Mouse (Mus musculus): ENCODE results near the gene Gmip. TPM values are rescaled to one million over a fixed set of nuclear protein-coding genes. Genes with fewer than 3 reads are reported as not detected.

Gmip gene
- total and polyA plus RNA-seq, 2 experiments from 2014 or later, result 3.2 to 21.6 TPM

GRCm38 (mm10) chr8:69870003-69870765 is 61.7 kb downstream of the Gmip start:
- Histone ChIP-seq H3K4me1 (ENCODE audit: control insufficient read depth, insufficient read depth) (no peaks in the 10 kb centered on the region), H3K27ac (ENCODE audit: low read depth) (no peak overlapping the region), H3K4me3 (ENCODE audit: low read depth, low read length) (no peak overlapping the region), H3K9me3 (replicated peaks; ENCODE audit: control insufficient read depth, low read length) (no peaks in the 10 kb centered on the region), H3K27me3 (ENCODE audit: control insufficient read depth, insufficient read depth, low read length) (no peaks in the 10 kb centered on the region), H3K9ac (replicated peaks; ENCODE audit: low read depth, low read length) (no peak overlapping the region), H3K36me3 (replicated peaks; ENCODE audit: control insufficient read depth, insufficient read depth, low read length) (no peaks in the 10 kb centered on the region), H3K4me2 (ENCODE audit: low read depth, low read length) (no peak overlapping the region)
- TF ChIP-seq EP300 (IDR thresholded peaks at IDR 0.05; ENCODE audit: low read depth) (no peak), CTCF (IDR thresholded peaks at IDR 0.05; ENCODE audit: low read depth) (no peak)
- DNase-seq (ENCODE audit: low spot score) (no peak), ATAC-seq (ENCODE audit: insufficient read depth, low read depth) (no peak)
- 79% methylated on average over 11 of the region's 11 CpGs for WGBS

GRCm38 (mm10) chr8:69870907-69871306 is 62.4 kb downstream of the Gmip start:
- WGBS, result 77% methylated on average over 6 of the region's 6 CpGs
- Histone ChIP-seq H3K27ac (ENCODE audit: low read depth) (no peak overlapping the region), H3K9me3 (replicated peaks; ENCODE audit: control insufficient read depth, low read length) (no peaks in the 10 kb centered on the region), H3K4me3 (ENCODE audit: low read depth, low read length) (no peak overlapping the region), H3K4me2 (ENCODE audit: low read depth, low read length) (no peak overlapping the region), H3K36me3 (replicated peaks; ENCODE audit: control insufficient read depth, insufficient read depth, low read length) (no peaks in the 10 kb centered on the region), H3K9ac (replicated peaks; ENCODE audit: low read depth, low read length) (no peak overlapping the region), H3K27me3 (ENCODE audit: control insufficient read depth, insufficient read depth, low read length) (no peaks in the 10 kb centered on the region), H3K4me1 (ENCODE audit: control insufficient read depth, insufficient read depth) (no peaks in the 10 kb centered on the region)
- DNase-seq (ENCODE audit: low spot score), result no peak
- TF ChIP-seq EP300 (IDR thresholded peaks at IDR 0.05; ENCODE audit: low read depth), result no peak
- ATAC-seq (ENCODE audit: insufficient read depth, low read depth), result no peak

Other genes with a start within 250 kb of the Gmip start
- 5.0 and 19.6 TPM in 2 replicates for gene Zfp868, start 183.1 kb upstream of the Gmip start, total RNA-seq (2014; rRNA removed; ENCODE audit: low replicate concordance)
- gene Zfp868, start 183.1 kb upstream of the Gmip start, polyA plus RNA-seq (2015; fragmentation: Nextera tagmentation; extraction: Ambion mirVana), result 9.9 and 10.1 TPM in 2 replicates
- gene Zfp964, start 154.2 kb upstream of the Gmip start, total RNA-seq (2014; rRNA removed; ENCODE audit: low replicate concordance), result 0.27 and 3.7 TPM in 2 replicates
- 0.72 and 0.78 TPM in 2 replicates for gene Zfp964, start 154.2 kb upstream of the Gmip start, polyA plus RNA-seq (2015; fragmentation: Nextera tagmentation; extraction: Ambion mirVana)
- 5.6 and 16.8 TPM in 2 replicates for gene Zfp869, start 98.0 kb upstream of the Gmip start, total RNA-seq (2014; rRNA removed; ENCODE audit: low replicate concordance)
- gene Zfp869, start 98.0 kb upstream of the Gmip start, polyA plus RNA-seq (2015; fragmentation: Nextera tagmentation; extraction: Ambion mirVana), result 11.4 and 12.7 TPM in 2 replicates
- 0.73 and 3.5 TPM in 2 replicates for gene Zfp963, start 58.7 kb upstream of the Gmip start, total RNA-seq (2014; rRNA removed; ENCODE audit: low replicate concordance)
- gene Zfp963, start 58.7 kb upstream of the Gmip start, polyA plus RNA-seq (2015; fragmentation: Nextera tagmentation; extraction: Ambion mirVana), result 2.8 and 3.1 TPM in 2 replicates
- gene Gm20422, start 33.8 kb upstream of the Gmip start, total RNA-seq (2014; rRNA removed; ENCODE audit: low replicate concordance), result 2.5 TPM in 1 of 2 replicates, not detected in the other
- 1.6 and 2.5 TPM in 2 replicates for gene Gm20422, start 33.8 kb upstream of the Gmip start, polyA plus RNA-seq (2015; fragmentation: Nextera tagmentation; extraction: Ambion mirVana)
- gene Atp13a1, start 17.5 kb upstream of the Gmip start, total RNA-seq (2014; rRNA removed; ENCODE audit: low replicate concordance), result 42.4 and 44.0 TPM in 2 replicates
- gene Atp13a1, start 17.5 kb upstream of the Gmip start, polyA plus RNA-seq (2015; fragmentation: Nextera tagmentation; extraction: Ambion mirVana), result 13.1 and 13.5 TPM in 2 replicates
- gene Zfp866, start 17.5 kb upstream of the Gmip start, total RNA-seq (2014; rRNA removed; ENCODE audit: low replicate concordance), result 14.1 and 20.5 TPM in 2 replicates
- 8.0 and 9.2 TPM in 2 replicates for gene Zfp866, start 17.5 kb upstream of the Gmip start, polyA plus RNA-seq (2015; fragmentation: Nextera tagmentation; extraction: Ambion mirVana)
- gene Lpar2, start 13.8 kb downstream of the Gmip start, total RNA-seq (2014; rRNA removed; ENCODE audit: low replicate concordance), result 0.50 and 1.6 TPM in 2 replicates
- 0.03 and 0.10 TPM in 2 replicates for gene Lpar2, start 13.8 kb downstream of the Gmip start, polyA plus RNA-seq (2015; fragmentation: Nextera tagmentation; extraction: Ambion mirVana)
- 2.2 TPM in 1 of 2 replicates, not detected in the other for gene Pbx4, start 23.8 kb downstream of the Gmip start, total RNA-seq (2014; rRNA removed; ENCODE audit: low replicate concordance)
- 1.5 and 1.9 TPM in 2 replicates for gene Pbx4, start 23.8 kb downstream of the Gmip start, polyA plus RNA-seq (2015; fragmentation: Nextera tagmentation; extraction: Ambion mirVana)
- 0.23 and 0.43 TPM in 2 replicates for gene Cilp2, start 79.0 kb downstream of the Gmip start, total RNA-seq (2014; rRNA removed; ENCODE audit: low replicate concordance)
- gene Cilp2, start 79.0 kb downstream of the Gmip start, polyA plus RNA-seq (2015; fragmentation: Nextera tagmentation; extraction: Ambion mirVana), result 0.36 and 0.49 TPM in 2 replicates
- 0.11 TPM in 1 of 2 replicates, not detected in the other for gene Tssk6, start 93.5 kb downstream of the Gmip start, total RNA-seq (2014; rRNA removed; ENCODE audit: low replicate concordance)
- gene Tssk6, start 93.5 kb downstream of the Gmip start, polyA plus RNA-seq (2015; fragmentation: Nextera tagmentation; extraction: Ambion mirVana), result 1.1 and 1.2 TPM in 2 replicates
- gene Ndufa13, start 93.9 kb downstream of the Gmip start, total RNA-seq (2014; rRNA removed; ENCODE audit: low replicate concordance), result 223 and 232 TPM in 2 replicates
- 666 and 702 TPM in 2 replicates for gene Ndufa13, start 93.9 kb downstream of the Gmip start, polyA plus RNA-seq (2015; fragmentation: Nextera tagmentation; extraction: Ambion mirVana)
- 1.2 and 22.3 TPM in 2 replicates for gene Yjefn3, start 94.0 kb downstream of the Gmip start, total RNA-seq (2014; rRNA removed; ENCODE audit: low replicate concordance)
- gene Yjefn3, start 94.0 kb downstream of the Gmip start, polyA plus RNA-seq (2015; fragmentation: Nextera tagmentation; extraction: Ambion mirVana), result 12.9 and 13.9 TPM in 2 replicates
- 26.9 and 58.8 TPM in 2 replicates for gene Gatad2a, start 187.7 kb downstream of the Gmip start, total RNA-seq (2014; rRNA removed; ENCODE audit: low replicate concordance)
- gene Gatad2a, start 187.7 kb downstream of the Gmip start, polyA plus RNA-seq (2015; fragmentation: Nextera tagmentation; extraction: Ambion mirVana), result 17.0 and 18.9 TPM in 2 replicates
- 71.1 and 92.3 TPM in 2 replicates for gene Mau2, start 234.1 kb downstream of the Gmip start, total RNA-seq (2014; rRNA removed; ENCODE audit: low replicate concordance)
- gene Mau2, start 234.1 kb downstream of the Gmip start, polyA plus RNA-seq (2015; fragmentation: Nextera tagmentation; extraction: Ambion mirVana), result 25.6 and 28.0 TPM in 2 replicates
- 11.5 TPM in 2 replicates for gene Sugp1, start 234.1 kb downstream of the Gmip start, total RNA-seq (2014; rRNA removed; ENCODE audit: low replicate concordance)
- gene Sugp1, start 234.1 kb downstream of the Gmip start, polyA plus RNA-seq (2015; fragmentation: Nextera tagmentation; extraction: Ambion mirVana), result 22.6 and 23.0 TPM in 2 replicates

Data from heart, postnatal 0 days (tissue).